Mouse (Mus musculus): ENCODE measurements around the gene Dnm3.

The Dnm3 gene

GRCm38 (mm10) chr1:161962465-161963377 lies 515.1 kb downstream of the Dnm3 start:
- in situ Hi-C loops (cut with MseI, MboI) = loop anchor here in 1 of 2 experiments (10.0 kb wide), 2 partner anchors 88 to 218 kb away; partner anchors contain the start of gene Suco

GRCm38 (mm10) chr1:161957964-161958950 lies 519.6 kb downstream of the Dnm3 start:
- in situ Hi-C loops (cut with MseI, MboI) = no loop called here

- in situ Hi-C loops (cut with MseI, MboI) = no loop called here
Observed at GRCm38 (mm10) chr1:161955846-161956245, 522.0 kb downstream of the Dnm3 start.

- in situ Hi-C loops (cut with MseI, MboI) = no loop called here
Observed at GRCm38 (mm10) chr1:161952599-161952998, 525.2 kb downstream of the Dnm3 start.

- in situ Hi-C loops (cut with MseI, MboI) = no loop called here
Observed at GRCm38 (mm10) chr1:161951009-161951779, 526.6 kb downstream of the Dnm3 start.

- in situ Hi-C loops (cut with MseI, MboI) = no loop called here
Observed at GRCm38 (mm10) chr1:161942082-161942481, 535.8 kb downstream of the Dnm3 start.
